Mouse (Mus musculus): ENCODE results near the gene Gm10647.

- TF ChIP-seq CTCF (IDR thresholded peaks at IDR 0.05; ENCODE audit: low read depth) (no peak), EP300 (IDR thresholded peaks at IDR 0.05; ENCODE audit: low read depth) (no peak)
Measured at GRCm38 (mm10) chr9:66832366-66832908, 35.6 kb downstream of the Gm10647 start.

Data from liver, postnatal 0 days (tissue).